Mouse (Mus musculus) liver, embryonic 15.5 days (tissue): ENCODE measurements at regions not wholly inside any gene's neighbourhood (a gene's known extent, or its start where the extent isn't known, plus 50 kb on each side); places are given as distances from the start of the nearest gene placed in this dataset.

Experiments used
- ATAC-seq: fragments of 200-750 bp; cut with Nextera tagmentation; 2 replicates; pipeline ENCODE4 v1.8.0; 2017; ENCODE audit warnings: moderate number of reproducible peaks, mild to moderate bottlenecking, moderate library complexity; ENCODE audit not compliant: insufficient read depth
- H3K27ac ChIP-seq: fragments of 300-500 bp; sonication (generic); replicated peaks from 2 replicates; pipeline ENCODE4 v1.5.1; 2015; ENCODE audit warnings: mild to moderate bottlenecking, inconsistent platforms
- H3K27me3 ChIP-seq: fragments of 300-500 bp; sonication (generic); 2 replicates; pipeline ENCODE4 v1.6.1; 2015; ENCODE audit warnings: mild to moderate bottlenecking, inconsistent platforms
- H3K36me3 ChIP-seq: fragments of 300-500 bp; sonication (generic); replicated peaks from 2 replicates; pipeline ENCODE4 v1.6.1; 2015; ENCODE audit warnings: moderate library complexity, mild to moderate bottlenecking, inconsistent platforms
- H3K4me1 ChIP-seq: fragments of 300-500 bp; sonication (generic); replicated peaks from 2 replicates; pipeline ENCODE4 v1.6.1; 2015; ENCODE audit warnings: inconsistent platforms
- H3K4me2 ChIP-seq: fragments of 300-500 bp; sonication (generic); 2 replicates; pipeline ENCODE4 v1.6.1; 2015; ENCODE audit warnings: moderate library complexity, mild to moderate bottlenecking, inconsistent platforms
- H3K4me3 ChIP-seq: fragments of 300-500 bp; sonication (generic); replicated peaks from 2 replicates; pipeline ENCODE4 v1.5.1; 2015; ENCODE audit warnings: mild to moderate bottlenecking, inconsistent platforms
- H3K9ac ChIP-seq: fragments of 300-500 bp; sonication (generic); 2 replicates; pipeline ENCODE4 v1.6.1; 2015; ENCODE audit warnings: moderate library complexity, mild to moderate bottlenecking, inconsistent platforms
- H3K9me3 ChIP-seq: fragments of 300-500 bp; sonication (generic); replicated peaks from 2 replicates; pipeline ENCODE4 v1.6.1; 2016; ENCODE audit warnings: inconsistent platforms
- WGBS: fragments of 180-500 bp; shearing (Covaris S2); methylation state at CpG from one replicate; pipeline ENCODE4 v1.1.7; 2015; ENCODE audit warnings: mixed read lengths; ENCODE audit not compliant: insufficient replicate concordance; 5-methylcytosine and 5-hydroxymethylcytosine counted together

DNA sequence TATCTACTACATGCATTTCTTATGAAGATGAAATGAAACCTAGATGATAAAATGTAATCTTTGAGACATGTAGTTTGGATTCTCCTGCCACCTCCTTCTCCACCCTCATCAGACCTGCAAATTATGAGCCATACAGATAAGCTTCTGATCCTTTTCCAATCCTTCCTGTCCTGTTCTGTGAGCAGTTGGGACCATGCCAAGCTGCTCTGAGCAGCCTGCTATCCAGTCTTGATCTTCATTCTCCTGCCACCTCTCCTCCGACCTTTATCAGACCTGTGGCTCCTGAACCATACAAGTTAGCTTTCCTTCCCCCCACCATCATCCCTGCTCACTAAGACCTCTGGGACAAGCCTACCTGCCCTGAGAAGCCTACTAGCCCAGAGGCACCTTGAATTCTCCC, 689.8 kb upstream of the Map3k7 start:
- H3K4me3 ChIP-seq, result no peak overlapping the region
- no peak overlapping the region for H3K27ac ChIP-seq
- no peaks in the 10 kb centered on the region for H3K4me1 ChIP-seq
- no peaks in the 10 kb centered on the region for H3K36me3 ChIP-seq
- no peaks in the 10 kb centered on the region for H3K27me3 ChIP-seq
- ATAC-seq, result no peak
- H3K9ac ChIP-seq, result no peak overlapping the region
- no peaks in the 10 kb centered on the region for H3K9me3 ChIP-seq
- no peak overlapping the region for H3K4me2 ChIP-seq
- 63% methylated on average over 1 of the region's 1 CpGs for WGBS

DNA sequence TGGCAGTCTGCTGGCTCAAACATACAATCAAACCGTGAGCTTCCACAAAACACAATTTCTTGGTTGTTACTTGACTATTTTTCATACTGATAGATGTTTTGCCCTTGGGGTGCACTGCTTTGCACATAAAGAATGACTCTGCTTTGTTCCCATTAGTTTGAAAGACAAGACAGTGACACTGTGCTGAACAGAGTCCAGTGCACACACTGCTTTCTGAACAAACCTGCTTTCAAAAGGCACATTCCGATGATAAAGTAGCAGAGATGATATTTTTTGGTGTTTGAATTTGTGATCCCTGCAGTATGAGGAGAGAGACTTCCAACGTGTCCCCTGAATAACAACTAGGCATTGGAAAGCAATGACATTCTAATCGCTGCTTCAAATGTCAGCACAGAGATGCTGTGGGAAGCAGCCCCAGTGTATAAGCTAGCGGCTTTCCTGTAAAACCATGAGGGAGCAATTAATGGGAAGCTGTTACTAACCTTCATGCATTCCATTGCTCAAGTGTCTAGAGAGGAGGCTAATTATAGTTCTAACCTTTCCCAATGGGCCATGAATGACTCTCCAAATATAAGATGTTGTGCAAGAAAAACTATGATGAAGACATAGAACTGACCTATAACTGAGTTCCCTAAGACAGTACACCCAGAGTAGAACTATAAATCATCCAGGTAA, 673.5 kb upstream of the Map3k7 start:
- Histone ChIP-seq H3K27ac (no peak overlapping the region), H3K4me3 (no peak overlapping the region), H3K9ac (no peak overlapping the region), H3K9me3 (no peaks in the 10 kb centered on the region), H3K4me2 (no peak overlapping the region), H3K36me3 (no peaks in the 10 kb centered on the region), H3K4me1 (no peaks in the 10 kb centered on the region), H3K27me3 (no peaks in the 10 kb centered on the region)
- WGBS, result 59% methylated on average over 5 of the region's 5 CpGs
- no peak for ATAC-seq

DNA sequence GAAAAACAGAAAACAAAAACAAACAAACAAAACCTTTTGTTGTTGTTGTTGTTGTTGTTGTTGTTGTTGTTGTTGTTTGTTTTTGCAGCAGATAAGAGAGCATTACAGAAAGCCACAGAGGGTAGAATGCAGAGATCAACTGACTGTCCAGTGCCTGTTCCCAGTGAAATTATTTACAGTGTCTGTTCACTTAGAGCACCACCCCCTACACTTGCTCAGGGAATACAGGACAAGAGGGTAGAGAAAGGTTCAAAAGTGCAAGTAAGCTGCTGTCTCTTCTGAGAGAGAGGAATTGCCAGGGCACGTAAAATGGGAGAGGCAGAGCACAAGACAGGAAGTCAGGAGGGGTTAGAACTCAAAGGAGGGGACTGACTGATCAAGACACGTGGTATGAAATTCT, 670.1 kb upstream of the Map3k7 start:
- no peaks in the 10 kb centered on the region for H3K9me3 ChIP-seq
- no peak overlapping the region for H3K4me3 ChIP-seq
- WGBS, result 44% methylated on average over 2 of the region's 2 CpGs
- no peaks in the 10 kb centered on the region for H3K36me3 ChIP-seq
- no peak overlapping the region for H3K4me2 ChIP-seq
- no peak overlapping the region for H3K9ac ChIP-seq
- no peaks in the 10 kb centered on the region for H3K4me1 ChIP-seq
- H3K27me3 ChIP-seq, result no peaks in the 10 kb centered on the region
- no peak for ATAC-seq
- no peak overlapping the region for H3K27ac ChIP-seq

DNA sequence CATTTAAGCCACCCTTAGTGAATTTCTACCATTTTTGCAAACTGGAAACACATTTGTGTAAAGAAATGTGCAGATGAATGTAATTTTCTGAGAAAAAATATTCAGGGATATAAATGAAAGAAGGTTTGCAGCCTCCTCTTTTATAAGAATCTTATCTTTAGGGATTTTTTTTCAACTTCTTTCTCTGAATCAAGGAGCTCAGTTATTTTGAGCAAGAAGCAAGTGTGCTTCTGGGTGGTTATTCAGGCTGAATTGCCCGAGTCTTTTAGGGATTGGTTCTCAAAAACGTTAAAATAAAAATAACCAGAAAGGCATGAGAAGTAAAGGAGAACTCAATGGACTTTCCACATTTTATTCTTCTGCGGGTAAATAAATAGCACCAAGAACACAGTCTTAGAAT, 666.0 kb upstream of the Map3k7 start:
- no peak for ATAC-seq
- Histone ChIP-seq H3K9ac (no peak overlapping the region), H3K4me3 (no peak overlapping the region), H3K4me2 (no peak overlapping the region), H3K9me3 (no peaks in the 10 kb centered on the region), H3K27ac (no peak overlapping the region), H3K4me1 (no peaks in the 10 kb centered on the region), H3K36me3 (no peaks in the 10 kb centered on the region), H3K27me3 (no peaks in the 10 kb centered on the region)
- 60% methylated on average over 3 of the region's 3 CpGs for WGBS

DNA sequence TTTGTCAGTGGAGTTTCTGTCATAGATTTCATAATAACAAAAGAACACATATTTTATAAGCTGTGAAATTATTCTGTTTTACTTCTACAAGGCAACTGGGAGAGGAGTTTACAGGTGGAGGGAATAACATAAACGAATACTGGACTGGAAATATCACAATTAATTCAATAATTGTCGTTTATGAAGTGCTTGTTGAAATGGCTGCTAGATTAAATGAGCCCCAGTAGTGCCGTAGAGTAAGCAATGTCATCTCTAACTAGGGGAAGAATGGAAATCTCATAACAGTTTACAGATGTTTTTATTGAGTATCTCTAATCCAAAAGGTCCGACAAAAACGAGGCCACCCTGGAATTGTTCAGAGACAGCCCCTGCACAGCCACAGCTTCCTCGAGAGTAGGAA, 644.6 kb upstream of the Map3k7 start:
- no peak overlapping the region for H3K4me3 ChIP-seq
- no peak overlapping the region for H3K27ac ChIP-seq
- no peaks in the 10 kb centered on the region for H3K36me3 ChIP-seq
- no peak overlapping the region for H3K4me2 ChIP-seq
- no peaks in the 10 kb centered on the region for H3K4me1 ChIP-seq
- H3K9me3 ChIP-seq, result no peaks in the 10 kb centered on the region
- no peak overlapping the region for H3K9ac ChIP-seq
- H3K27me3 ChIP-seq, result no peaks in the 10 kb centered on the region
- ATAC-seq, result no peak
- WGBS, result 47% methylated on average over 6 of the region's 6 CpGs

DNA sequence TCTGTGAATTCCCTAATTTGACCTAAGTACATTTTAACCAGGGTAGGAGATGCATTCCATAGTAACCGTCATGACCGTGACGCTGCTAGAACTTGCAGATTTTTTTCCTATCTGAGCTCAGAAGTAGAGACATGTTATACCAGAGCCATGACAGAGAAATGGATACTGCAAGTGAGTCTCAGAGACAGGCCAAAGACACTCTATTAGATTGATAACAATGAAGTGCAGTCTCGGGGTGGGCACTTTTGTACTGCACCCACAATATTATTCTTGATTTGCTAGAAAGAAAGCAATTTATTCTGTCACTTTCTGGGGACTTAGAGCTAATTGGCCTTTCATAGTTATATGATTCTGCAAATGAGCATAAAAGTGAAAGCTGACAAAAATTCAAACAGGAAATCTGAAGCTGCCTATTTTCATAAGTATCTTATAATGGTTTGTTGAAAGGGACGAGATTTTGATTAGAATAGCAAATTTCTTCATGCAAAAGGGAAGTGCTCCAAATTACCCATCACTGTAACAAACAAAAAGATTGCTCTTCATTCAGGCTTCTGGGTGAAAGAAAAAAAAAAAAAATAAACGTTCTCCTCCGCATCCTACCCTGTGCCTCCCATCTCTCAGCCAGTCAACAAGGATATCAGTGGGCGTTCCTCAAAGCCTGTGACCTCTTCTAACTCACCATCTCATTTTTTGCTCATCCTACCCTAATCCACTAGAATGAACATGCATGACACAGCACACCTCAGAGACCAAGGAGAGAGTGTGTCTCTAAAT, 643.0 kb upstream of the Map3k7 start:
- no peaks in the 10 kb centered on the region for H3K4me1 ChIP-seq
- H3K4me3 ChIP-seq, result no peak overlapping the region
- H3K27ac ChIP-seq, result no peak overlapping the region
- H3K27me3 ChIP-seq, result no peaks in the 10 kb centered on the region
- no peak overlapping the region for H3K9ac ChIP-seq
- no peak overlapping the region for H3K4me2 ChIP-seq
- no peak for ATAC-seq
- H3K9me3 ChIP-seq, result no peaks in the 10 kb centered on the region
- WGBS, result 62% methylated on average over 8 of the region's 8 CpGs
- no peaks in the 10 kb centered on the region for H3K36me3 ChIP-seq

DNA sequence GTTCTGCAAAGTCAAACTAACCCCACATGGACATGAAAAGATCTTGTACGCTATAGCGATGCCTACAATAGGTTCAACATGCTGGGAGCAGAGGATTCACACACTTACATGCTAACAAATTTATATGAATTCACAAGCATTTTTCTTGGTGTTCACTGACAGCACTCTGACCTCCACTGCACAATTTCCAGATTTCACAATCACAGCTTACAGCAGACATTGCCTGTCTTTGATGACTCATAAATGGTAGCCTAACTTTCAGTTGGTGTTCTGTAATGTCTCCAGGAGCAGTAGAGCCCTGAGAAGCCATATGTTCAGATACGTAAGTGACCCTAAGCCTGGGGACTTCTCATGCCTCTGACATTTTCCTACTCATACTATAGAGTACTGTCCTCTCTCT, 640.1 kb upstream of the Map3k7 start:
- Histone ChIP-seq H3K27ac (no peak overlapping the region), H3K27me3 (no peaks in the 10 kb centered on the region), H3K9ac (no peak overlapping the region), H3K9me3 (no peaks in the 10 kb centered on the region), H3K4me3 (no peak overlapping the region), H3K4me2 (no peak overlapping the region), H3K4me1 (no peaks in the 10 kb centered on the region), H3K36me3 (no peaks in the 10 kb centered on the region)
- ATAC-seq, result no peak
- 77% methylated on average over 3 of the region's 3 CpGs for WGBS

DNA sequence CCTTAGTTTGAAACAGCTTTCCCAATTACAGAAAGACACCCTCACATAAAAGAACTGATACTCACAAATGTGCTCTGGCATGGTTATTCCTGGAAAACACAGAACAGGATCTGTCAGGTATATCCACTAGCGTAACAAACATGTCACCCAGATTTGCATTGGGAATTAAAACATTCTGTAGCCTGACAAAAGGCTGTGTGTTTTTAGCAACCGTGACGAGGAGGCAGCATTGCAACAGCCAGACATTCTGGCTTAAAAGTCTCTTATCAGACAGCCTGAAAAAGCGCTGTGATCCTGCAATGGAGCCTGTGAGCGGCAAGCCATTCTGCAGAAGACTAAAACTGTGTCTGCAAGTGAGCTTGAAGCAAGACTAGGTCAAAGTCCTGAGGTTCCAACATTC, 635.1 kb upstream of the Map3k7 start:
- no peaks in the 10 kb centered on the region for H3K9me3 ChIP-seq
- no peak overlapping the region for H3K9ac ChIP-seq
- H3K4me3 ChIP-seq, result no peak overlapping the region
- WGBS, result 57% methylated on average over 5 of the region's 5 CpGs
- H3K4me1 ChIP-seq, result no peaks in the 10 kb centered on the region
- no peaks in the 10 kb centered on the region for H3K27me3 ChIP-seq
- no peak overlapping the region for H3K27ac ChIP-seq
- ATAC-seq, result no peak
- H3K36me3 ChIP-seq, result no peaks in the 10 kb centered on the region
- no peak overlapping the region for H3K4me2 ChIP-seq

DNA sequence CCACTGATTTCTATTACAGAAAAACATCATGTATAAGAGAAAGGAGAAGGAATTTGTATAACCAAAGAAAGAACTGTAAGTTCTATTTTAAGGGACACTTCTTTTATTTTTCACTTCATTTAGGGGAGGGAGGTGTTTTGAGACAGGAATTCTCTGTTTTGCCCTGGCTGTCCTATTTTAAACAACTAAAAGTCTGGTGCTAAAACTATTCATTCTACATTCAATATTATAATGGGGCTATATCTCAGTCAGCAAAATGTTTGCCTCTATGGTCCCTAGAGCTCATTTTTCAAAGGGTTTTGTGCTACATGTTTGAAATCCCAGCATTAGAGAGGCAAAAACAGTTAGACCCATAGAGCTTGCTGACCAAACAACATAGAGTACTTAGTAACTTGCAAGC, 632.8 kb upstream of the Map3k7 start:
- Histone ChIP-seq H3K27me3 (no peaks in the 10 kb centered on the region), H3K4me2 (no peak overlapping the region), H3K4me3 (no peak overlapping the region), H3K9me3 (no peaks in the 10 kb centered on the region), H3K4me1 (no peaks in the 10 kb centered on the region), H3K36me3 (no peaks in the 10 kb centered on the region), H3K27ac (no peak overlapping the region), H3K9ac (no peak overlapping the region)
- ATAC-seq, result no peak

DNA sequence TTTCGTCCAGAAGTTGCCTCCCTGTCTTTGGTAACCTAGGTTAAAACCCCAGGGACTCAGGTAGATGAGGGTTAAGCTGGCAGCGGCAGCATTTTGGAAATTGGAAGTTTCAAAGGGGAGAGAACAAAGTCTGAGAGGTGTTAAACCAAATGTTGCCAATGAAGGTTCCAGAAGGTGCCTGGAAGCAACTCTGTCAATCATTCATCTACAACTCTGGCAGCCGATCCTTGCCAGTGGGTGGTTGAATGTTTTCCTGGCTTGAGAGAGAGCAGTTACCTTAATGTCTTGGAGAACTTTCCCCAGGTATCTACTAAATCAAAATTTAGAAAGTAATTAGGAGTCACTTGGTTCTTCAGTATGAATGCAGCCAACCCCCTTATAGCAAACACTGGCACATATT, 628.2 kb upstream of the Map3k7 start:
- 56% methylated on average over 3 of the region's 3 CpGs for WGBS
- Histone ChIP-seq H3K9ac (no peak overlapping the region), H3K27ac (no peak overlapping the region), H3K36me3 (no peaks in the 10 kb centered on the region), H3K4me2 (no peak overlapping the region), H3K9me3 (no peaks in the 10 kb centered on the region), H3K4me1 (no peaks in the 10 kb centered on the region), H3K4me3 (no peak overlapping the region), H3K27me3 (no peaks in the 10 kb centered on the region)
- no peak for ATAC-seq

DNA sequence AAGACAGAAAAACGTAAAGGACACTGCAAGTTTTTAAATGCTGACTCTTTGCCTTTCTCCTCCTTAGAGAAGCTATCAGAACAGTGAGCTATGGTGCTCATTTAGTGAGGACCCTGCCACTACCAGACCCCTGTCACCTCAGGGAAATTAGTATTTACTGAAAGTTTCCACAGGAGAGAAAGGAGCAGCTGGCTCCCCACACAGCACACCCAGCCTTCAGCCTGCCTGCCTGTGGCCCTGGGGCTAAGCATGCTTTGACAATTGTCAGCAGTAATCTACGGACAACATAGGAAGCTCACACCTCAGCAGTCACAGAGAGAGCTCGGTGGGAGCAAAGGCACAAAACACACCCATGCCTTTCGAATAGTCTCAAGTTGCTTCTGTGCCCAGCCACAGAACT, 625.9 kb upstream of the Map3k7 start:
- WGBS, result 59% methylated on average over 4 of the region's 4 CpGs
- Histone ChIP-seq H3K36me3 (no peaks in the 10 kb centered on the region), H3K9ac (no peak overlapping the region), H3K4me3 (no peak overlapping the region), H3K9me3 (no peaks in the 10 kb centered on the region), H3K27me3 (no peaks in the 10 kb centered on the region), H3K4me1 (no peaks in the 10 kb centered on the region), H3K27ac (no peak overlapping the region), H3K4me2 (no peak overlapping the region)
- ATAC-seq, result no peak
